Mouse (Mus musculus) heart, embryonic 14.5 days (tissue): Measurements from ENCODE around the gene Rpl29. TPM values are rescaled to one million over a fixed set of nuclear protein-coding genes. Genes with fewer than 3 reads are reported as not detected.

Experiments
- ATAC-seq: fragments of 200-750 bp; cut with Nextera tagmentation; 2 replicates; pipeline ENCODE4 v1.8.0; 2017; ENCODE audit warnings: low read depth, moderate TSS enrichment; ENCODE audit not compliant: insufficient number of reproducible peaks, insufficient read depth, low FRiP score
- H3K27ac ChIP-seq, 2 experiments: fragments of 200-500 bp in 1 of 2; fragments of 300-500 bp in 1 of 2; sonication (generic) in 1 of 2; replicated peaks in 1 of 2; 2 replicates each; pipeline ENCODE4 v1.5.1; 2012 to 2014; ENCODE audit warnings: low read depth in 2 of 2, low read length in 2 of 2, control low read depth in 1 of 2, mild to moderate bottlenecking in 1 of 2, mixed read lengths in 1 of 2; ENCODE audit not compliant: control insufficient read depth in 1 of 2, insufficient read depth in 1 of 2
- H3K27me3 ChIP-seq: fragments of 300-500 bp; sonication (generic); 2 replicates; pipeline ENCODE4 v1.6.1; 2014; ENCODE audit warnings: mild to moderate bottlenecking, low read length, control low read depth; ENCODE audit not compliant: control insufficient read depth, insufficient read depth
- H3K36me3 ChIP-seq: fragments of 300-500 bp; sonication (generic); 2 replicates; pipeline ENCODE4 v1.6.1; 2014; ENCODE audit warnings: mild to moderate bottlenecking, control low read depth, low read length, mixed read lengths; ENCODE audit not compliant: control insufficient read depth, insufficient read depth
- H3K4me1 ChIP-seq, 2 experiments: fragments of 200-500 bp in 1 of 2; fragments of 300-500 bp in 1 of 2; sonication (generic) in 1 of 2; 2 replicates each; pipeline ENCODE4 v1.6.1; 2012 to 2014; ENCODE audit warnings: low read length in 2 of 2, control low read depth in 1 of 2, mixed read lengths in 1 of 2; ENCODE audit not compliant: control insufficient read depth in 2 of 2, insufficient read depth in 2 of 2
- H3K4me2 ChIP-seq: fragments of 300-500 bp; sonication (generic); 2 replicates; pipeline ENCODE4 v1.6.1; 2014; ENCODE audit warnings: mild to moderate bottlenecking, low read length
- H3K4me3 ChIP-seq, 2 experiments: fragments of 200-500 bp in 1 of 2; fragments of 300-500 bp in 1 of 2; sonication (generic) in 1 of 2; 2 replicates each; pipeline ENCODE4 v1.5.1; 2012 to 2014; ENCODE audit warnings: low read length in 2 of 2, mild to moderate bottlenecking in 2 of 2, control low read depth in 1 of 2, low read depth in 1 of 2, moderate library complexity in 1 of 2; ENCODE audit not compliant: control insufficient read depth in 1 of 2, insufficient read depth in 1 of 2
- H3K9ac ChIP-seq: fragments of 300-500 bp; sonication (generic); 2 replicates; pipeline ENCODE4 v1.6.1; 2014; ENCODE audit warnings: mild to moderate bottlenecking, low read length
- H3K9me3 ChIP-seq: fragments of 300-500 bp; sonication (generic); 2 replicates; pipeline ENCODE4 v1.6.1; 2016; ENCODE audit warnings: low read length, control low read depth; ENCODE audit not compliant: control insufficient read depth
- WGBS: fragments of 180-500 bp; shearing (Covaris S2); extraction: QIAGEN DNeasy Blood & Tissue Kit; methylation state at CpG from one replicate; pipeline ENCODE4 v1.1.7; 2014; 5-methylcytosine and 5-hydroxymethylcytosine counted together
- polyA plus RNA-seq: library from polyadenylated mRNA; unstranded; fragments of >200 nt; fragmentation: Nextera tagmentation; extraction: Ambion mirVana; gene quantifications from 2 replicates; pipeline ENCODE4 v1.2.1, GENCODE M21; 2014

The Rpl29 gene
- polyA plus RNA-seq, 1 experiment from 2014 or later, result 781 TPM

GRCm38 (mm10) chr9:106451298-106451697 lies 22.0 kb downstream of the Rpl29 start:
- WGBS, result 72% methylated on average over 11 of the region's 11 CpGs
- Histone ChIP-seq H3K4me2 (no peak overlapping the region), H3K27ac (no peak overlapping the region), H3K36me3 (0 out of 2 replicates have a peak, but pooled peaks cover 2% of the 10 kb centered on the region), H3K4me1 (peaks cover 35 to 63% of the 10 kb centered on the region in 2 experiments), H3K9me3 (no peaks in the 10 kb centered on the region), H3K4me3 (no peak overlapping the region), H3K9ac (0 out of 2 replicates have a peak overlapping the region, but pooled peaks have one; percentile 22), H3K27me3 (no peaks in the 10 kb centered on the region)
- no peak for ATAC-seq

GRCm38 (mm10) chr9:106451899-106452298 lies 22.6 kb downstream of the Rpl29 start:
- Histone ChIP-seq H3K36me3 (0 out of 2 replicates have a peak, but pooled peaks cover 6% of the 10 kb centered on the region), H3K9me3 (no peaks in the 10 kb centered on the region), H3K4me3 (no peak overlapping the region), H3K27ac (no peak overlapping the region; a peak in 1 of 4 replicates), H3K4me2 (no peak overlapping the region), H3K4me1 (peaks cover 41 to 65% of the 10 kb centered on the region in 2 experiments), H3K27me3 (no peaks in the 10 kb centered on the region), H3K9ac (no peak overlapping the region)
- 50% methylated on average over 2 of the region's 2 CpGs for WGBS
- ATAC-seq, result no peak

GRCm38 (mm10) chr9:106452351-106452750 lies 23.1 kb downstream of the Rpl29 start:
- peak overlapping the region; percentile 94; the same call in 1 of the 2 replicates for H3K4me2 ChIP-seq

GRCm38 (mm10) chr9:106452821-106453220 lies 23.6 kb downstream of the Rpl29 start:
- Histone ChIP-seq H3K4me1 (peaks cover 45 to 71% of the 10 kb centered on the region in 2 experiments), H3K9me3 (no peaks in the 10 kb centered on the region), H3K4me2 (peak overlapping the region; percentile 94), H3K4me3 (peak overlapping the region; percentile 66 to 77; a peak in 3 of 4 replicates), H3K36me3 (0 out of 2 replicates have a peak, but pooled peaks cover 6% of the 10 kb centered on the region), H3K27ac (peak overlapping the region in 1 of 2 experiments; percentile 91; a peak in 1 of 4 replicates), H3K27me3 (no peaks in the 10 kb centered on the region), H3K9ac (peak overlapping the region; percentile 86)
- WGBS, result 3% methylated on average over 7 of the region's 7 CpGs
- no peak for ATAC-seq

More at GRCm38 (mm10) chr9:106452351-106452750, 23.1 kb downstream of the Rpl29 start:
- Histone ChIP-seq H3K27me3 (no peaks in the 10 kb centered on the region), H3K4me1 (peaks cover 45 to 68% of the 10 kb centered on the region in 2 experiments), H3K4me3 (no peak overlapping the region), H3K36me3 (0 out of 2 replicates have a peak, but pooled peaks cover 6% of the 10 kb centered on the region), H3K9me3 (no peaks in the 10 kb centered on the region), H3K9ac (no peak overlapping the region), H3K27ac (no peak overlapping the region; a peak in 1 of 4 replicates)
- WGBS, result 47% methylated on average over 6 of the region's 6 CpGs
- ATAC-seq, result no peak

GRCm38 (mm10) chr9:106453271-106454070 lies 24.2 kb downstream of the Rpl29 start, which contains the start of gene Pcbp4:
Gene Pcbp4, plus strand, starts transcription at chr9:106453291.
- Histone ChIP-seq H3K4me3 (peak within 1 kb of the TSS; percentile 77 to 79), H3K9ac (peak within 1 kb of the TSS; percentile 86), H3K9me3 (no peaks in the 10 kb centered on the region), H3K36me3 (0 out of 2 replicates have a peak, but pooled peaks cover 6% of the 10 kb centered on the region), H3K27me3 (no peaks in the 10 kb centered on the region), H3K4me1 (peaks cover 46 to 72% of the 10 kb centered on the region in 2 experiments), H3K27ac (peak within 1 kb of the TSS; percentile 83 to 91), H3K4me2 (peak within 1 kb of the TSS; percentile 94)
- WGBS, result 1% methylated on average over 43 of the region's 74 CpGs
- ATAC-seq, result peak; percentile 73

- Histone ChIP-seq H3K4me1 (peaks cover 47 to 67% of the 10 kb centered on the region in 2 experiments), H3K9me3 (no peaks in the 10 kb centered on the region), H3K27me3 (no peaks in the 10 kb centered on the region), H3K4me3 (peak overlapping the region; percentile 77 to 79), H3K27ac (peak overlapping the region; percentile 83 to 91), H3K9ac (peak overlapping the region; percentile 86), H3K4me2 (peak overlapping the region; percentile 94), H3K36me3 (0 out of 2 replicates have a peak, but pooled peaks cover 6% of the 10 kb centered on the region)
- WGBS, result 3% methylated on average over 13 of the region's 20 CpGs
- peak; percentile 10; the same call in 1 of the 2 replicates for ATAC-seq
Observed at GRCm38 (mm10) chr9:106454071-106454761, 25.0 kb downstream of the Rpl29 start.
